Mouse (Mus musculus): ENCODE results near the gene Nsun6.

The Nsun6 gene

DNA sequence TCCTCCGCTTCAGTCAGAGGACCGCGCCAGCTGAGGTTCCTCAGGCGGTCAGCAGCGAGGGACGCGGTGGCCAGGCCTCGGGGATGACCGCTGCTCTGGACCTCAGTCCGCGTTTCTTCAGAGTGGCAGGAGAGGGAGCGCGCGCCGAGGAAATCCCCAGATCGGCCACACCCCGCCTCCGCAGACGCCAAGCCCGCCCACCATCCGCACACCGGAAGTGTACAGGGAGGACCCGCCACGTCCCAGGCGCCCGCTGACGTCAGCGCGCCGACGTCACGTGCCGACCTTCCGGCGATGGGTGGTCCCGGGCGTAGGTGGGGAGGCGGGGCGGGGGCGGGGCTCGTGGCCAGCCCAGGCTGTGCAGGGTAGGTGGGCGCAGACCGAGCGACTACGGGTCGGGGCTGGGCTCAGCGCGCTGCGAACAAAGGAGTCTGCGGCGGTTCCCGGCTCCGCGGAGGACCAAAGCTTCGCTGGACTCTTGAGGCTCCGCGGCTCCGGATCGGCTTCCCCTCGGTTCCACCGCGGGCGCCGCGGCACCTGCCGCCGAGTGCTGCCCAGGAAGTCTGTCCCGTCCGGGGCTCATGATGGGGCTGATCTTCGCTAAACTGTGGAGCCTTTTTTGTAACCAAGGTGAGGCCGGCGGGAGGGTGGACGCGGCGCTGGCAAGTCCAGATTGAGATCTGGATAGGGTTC lies at the start of gene Nsun6:
Nsun6 (minus strand) TSS at position 125 of the 693 bp plus-strand sequence.
- peak; percentile 94 for DNase-seq

DNA sequence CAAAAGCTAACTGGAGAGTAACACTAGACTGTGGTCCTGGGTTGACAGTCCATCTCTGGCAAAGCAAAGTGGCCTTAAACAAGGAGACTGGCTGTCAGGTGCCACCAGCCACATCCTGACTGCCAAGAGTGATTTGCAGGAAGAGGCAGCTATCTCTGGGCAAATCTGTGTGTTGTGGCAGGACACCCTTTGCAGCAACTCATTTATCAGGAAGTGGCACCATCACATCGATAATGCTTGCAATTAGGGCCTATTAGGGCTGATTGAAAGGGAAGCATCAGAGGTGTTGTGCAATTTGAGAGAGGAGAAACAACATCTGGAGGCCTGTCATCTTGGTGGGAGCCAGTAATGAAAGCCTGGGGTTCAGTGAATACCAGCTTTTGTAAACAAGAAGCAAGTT lies 49.5 kb upstream of the Nsun6 start:
- DNase-seq = no peak

DNA sequence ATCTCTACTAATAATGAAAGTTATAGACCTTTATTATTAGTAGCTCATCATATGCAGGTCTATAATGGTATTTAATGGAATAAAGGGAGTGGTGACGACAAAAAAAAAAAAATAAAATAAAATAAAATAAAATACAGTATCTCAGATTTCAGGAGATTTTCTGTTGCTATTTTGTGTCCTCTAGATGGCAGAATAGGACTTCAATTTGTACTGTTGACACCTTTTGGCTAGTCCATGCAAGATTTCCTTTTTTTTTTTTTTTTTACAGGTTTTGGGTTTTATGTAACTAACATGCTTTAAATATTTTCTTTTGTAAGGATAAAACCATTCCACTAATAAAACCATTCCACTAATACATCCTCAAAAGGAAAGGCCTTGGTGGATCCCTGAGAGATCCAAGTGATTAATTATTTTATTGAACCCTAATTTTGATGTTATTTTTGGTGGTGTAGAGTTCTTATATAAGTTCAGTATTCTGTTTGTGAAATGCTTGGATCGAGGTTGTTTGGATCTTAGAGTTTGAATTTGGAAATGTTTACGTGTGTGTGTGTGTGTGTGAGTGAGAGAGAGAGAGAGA lies 41.7 kb upstream of the Nsun6 start:
- peak; percentile 8 for DNase-seq

DNA sequence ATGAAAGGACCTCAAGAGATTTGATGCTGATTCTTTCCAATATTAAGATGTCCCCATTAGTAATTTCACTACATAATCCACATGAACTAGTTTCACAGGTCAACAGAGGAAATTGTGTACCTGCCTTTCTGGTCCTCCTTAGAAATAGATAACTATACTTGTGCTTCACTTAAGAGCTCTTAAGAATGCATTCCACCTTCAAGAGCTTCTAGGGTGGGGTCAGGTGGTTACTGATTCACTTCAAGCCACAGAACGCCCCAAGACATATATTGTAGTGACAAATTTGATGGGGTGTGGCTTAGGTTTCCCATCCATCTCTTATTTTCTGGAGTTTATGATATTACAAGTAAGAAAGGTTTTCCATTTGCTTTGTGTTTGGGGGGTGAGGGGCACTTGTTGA lies 32.4 kb upstream of the Nsun6 start:
- DNase-seq = no peak

DNA sequence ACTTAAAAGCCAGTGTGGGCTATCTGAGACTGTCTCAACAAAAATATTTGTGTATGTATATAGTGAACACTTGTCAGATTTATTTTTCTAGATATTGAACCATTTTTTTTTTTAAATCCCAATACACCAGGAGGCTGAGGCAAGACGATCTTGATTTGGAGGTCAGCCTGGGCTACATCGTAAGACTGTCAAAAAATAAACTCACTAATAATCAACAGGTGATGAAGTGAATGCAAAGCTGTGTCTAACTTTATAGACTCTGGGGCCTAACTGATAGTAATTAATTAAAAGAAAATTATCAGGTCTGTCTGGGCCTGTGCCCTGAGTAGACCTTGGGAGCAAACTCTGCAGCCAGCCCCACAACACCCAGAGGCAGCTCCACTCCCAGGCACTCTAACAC lies 28.8 kb upstream of the Nsun6 start:
- DNase-seq = no peak

DNA sequence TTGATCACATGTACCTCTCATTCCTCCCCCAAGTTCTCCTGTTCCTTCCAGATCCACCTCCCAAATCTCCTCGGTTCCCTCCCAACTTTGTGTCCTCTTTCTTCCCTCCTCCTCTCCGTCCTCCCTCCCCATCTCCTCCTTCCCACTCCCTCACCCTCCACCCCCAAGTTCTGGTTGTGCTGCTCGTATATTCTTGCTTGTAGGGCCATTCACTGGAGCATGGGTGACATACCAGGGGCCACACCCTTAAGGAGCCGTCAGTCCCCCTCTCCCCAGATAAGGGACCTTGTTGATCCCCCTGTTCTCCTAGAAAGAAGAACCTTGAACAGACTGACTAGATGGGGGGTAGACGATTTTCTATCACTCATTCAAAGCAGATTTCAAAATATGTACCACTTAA lies 12.2 kb upstream of the Nsun6 start:
- no peak for DNase-seq

DNA sequence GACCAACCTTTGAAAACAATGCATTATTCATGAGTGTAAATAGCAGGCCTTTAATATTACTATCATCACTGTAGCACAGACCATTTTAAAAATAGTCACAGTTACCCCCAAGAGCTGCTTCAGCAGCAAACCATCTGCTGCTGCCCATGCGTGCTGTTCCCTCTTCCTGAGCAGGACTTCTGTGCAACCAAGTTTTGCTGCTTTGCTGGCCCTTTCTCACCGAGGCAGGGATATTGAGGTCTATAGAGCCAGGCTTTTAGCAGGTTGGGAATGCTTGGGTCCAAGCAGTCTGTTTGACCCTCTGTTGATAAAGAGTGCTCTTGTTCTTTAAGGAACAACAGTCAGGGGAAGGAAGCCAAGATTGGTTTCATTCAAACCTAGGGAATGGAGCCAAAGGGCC lies 10.6 kb upstream of the Nsun6 start:
- DNase-seq = peak; percentile 38

DNA sequence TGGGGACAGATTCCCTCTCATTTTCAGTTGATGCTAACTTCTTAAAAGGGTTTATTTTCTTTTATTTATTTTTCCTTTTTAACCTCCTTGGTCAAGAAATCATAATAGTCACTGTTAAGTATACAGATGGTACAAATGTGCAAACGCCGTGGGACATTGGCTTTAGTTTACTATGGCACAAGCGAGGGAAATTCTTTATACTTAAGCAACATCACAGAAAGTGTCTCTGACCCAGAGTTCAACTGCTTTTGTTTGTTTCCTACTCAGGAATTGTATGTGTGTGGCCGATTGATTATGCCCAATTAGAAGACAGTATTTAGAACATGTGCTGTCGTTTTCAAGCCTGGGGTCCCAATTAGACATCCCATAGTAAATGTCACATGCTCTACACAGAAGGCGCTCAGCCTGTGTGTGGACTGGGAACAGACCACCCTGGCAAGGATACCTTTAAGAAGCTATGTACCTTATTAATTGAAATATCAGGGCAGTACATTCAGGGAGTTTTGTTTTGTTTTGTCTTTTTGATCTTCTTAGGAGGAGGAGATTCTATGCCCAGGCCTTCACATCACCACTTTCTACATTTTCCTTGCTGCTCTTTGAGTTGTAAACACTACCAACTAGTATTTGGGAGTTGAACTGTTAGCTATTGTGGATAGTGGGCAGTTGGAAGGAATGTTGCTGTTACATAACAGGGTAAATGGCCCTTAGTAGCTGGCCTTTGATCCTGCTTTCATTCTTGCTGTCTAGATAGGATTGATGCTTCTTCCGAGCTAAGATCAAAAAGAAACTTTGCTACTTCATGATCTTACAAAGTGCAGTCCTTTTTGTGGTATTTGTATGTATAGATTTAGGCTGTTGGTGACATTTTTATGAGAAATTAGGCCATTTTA lies 9.8 kb upstream of the Nsun6 start:
- no peak for DNase-seq

DNA sequence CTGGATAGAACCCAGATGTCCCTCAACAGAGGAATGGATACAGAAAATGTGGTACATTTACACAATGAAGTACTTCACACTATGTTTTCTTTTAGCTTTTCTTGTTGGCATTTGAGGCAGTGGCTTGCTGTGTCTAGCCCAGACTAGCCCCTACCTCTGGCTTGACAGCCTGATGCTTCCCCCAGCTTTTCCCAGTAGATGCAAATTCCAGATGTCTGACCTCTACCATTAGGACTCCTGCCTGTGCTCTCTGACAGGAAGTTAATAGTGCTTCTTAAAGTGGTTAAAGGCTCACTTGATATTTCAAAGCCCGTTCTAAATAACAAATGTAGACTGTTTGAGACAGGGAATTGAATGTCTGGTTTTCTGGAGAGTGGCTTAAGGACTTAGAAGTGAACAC lies 8.9 kb upstream of the Nsun6 start:
- DNase-seq = no peak

DNA sequence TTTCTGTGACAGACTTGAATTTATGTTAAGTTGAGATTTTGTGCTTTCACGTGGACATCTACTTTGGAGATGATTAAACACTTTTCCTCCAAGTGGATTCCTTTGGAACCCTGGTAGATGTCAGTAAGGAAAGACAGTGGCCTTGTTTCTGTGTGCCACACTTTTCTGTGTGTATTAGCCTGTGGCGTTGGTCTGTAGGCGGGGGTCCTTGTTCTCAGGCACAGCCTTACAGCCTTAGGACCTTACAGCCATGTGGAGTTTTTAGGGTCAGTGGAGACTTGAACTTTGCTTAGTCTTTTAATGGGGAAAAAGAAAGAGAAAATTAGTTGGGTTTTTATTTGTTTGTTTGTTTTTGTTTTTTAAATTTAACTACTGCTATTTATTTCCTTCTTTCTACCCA lies 6.0 kb upstream of the Nsun6 start:
- no peak for DNase-seq

DNA sequence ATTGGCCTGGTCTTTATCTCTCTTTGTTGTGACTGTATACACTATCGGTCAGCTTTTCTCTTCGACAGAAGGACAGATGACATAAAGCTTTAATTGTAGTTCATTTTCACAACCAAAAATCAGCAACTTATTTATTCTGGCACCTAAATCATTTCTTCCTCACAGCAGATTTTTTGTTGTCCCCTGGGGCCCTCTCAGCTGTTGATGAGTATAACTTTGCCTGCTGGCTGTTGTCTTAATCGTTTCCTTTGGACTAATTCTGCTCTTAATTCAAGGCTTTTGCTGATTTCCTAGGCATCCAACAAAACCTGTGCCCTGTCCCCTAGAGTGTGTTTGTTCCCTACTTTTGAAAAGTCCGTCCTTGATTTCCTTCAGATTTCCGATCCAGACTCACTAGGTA lies 3.4 kb upstream of the Nsun6 start:
- DNase-seq = no peak

DNA sequence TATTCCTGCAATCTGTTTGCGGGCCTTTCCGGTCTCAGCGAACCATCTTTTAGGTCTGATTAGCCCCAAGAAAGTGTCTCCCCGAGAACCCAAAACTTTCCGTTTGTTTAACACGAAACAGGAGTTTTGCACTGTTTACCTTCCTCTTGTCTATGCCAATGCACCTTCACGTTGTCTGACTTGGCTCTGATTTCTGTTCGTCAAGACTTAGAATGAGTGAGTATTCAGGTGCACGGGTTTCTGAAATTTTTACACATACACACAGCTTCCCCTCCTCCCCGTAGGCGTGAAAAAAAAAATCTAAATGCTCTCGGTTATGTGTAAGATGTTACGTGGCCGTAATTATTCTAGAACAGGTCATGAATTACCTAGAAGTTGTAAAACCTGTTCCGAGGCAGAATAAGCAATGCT lies 877 bp upstream of the Nsun6 start:
- peak; percentile 61 for DNase-seq

DNA sequence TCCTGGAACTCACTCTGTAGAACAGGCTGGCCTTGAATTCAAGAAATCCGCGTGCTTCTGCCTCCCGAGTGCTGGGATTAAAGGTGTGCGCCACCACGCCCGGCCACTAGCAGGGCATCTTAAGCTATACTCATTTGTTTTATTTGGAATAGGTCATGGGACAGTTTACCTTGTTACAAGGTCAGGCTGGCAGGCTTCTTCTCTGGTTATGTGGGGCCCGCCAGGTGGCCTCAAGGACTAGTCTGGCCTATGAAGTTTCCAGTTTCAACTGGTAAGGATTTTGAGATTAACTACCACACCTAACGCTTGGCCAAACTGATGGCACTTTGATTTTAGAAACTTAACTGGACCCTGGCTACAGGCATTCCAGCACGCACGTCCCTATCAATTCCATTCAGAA lies 373 bp downstream of the Nsun6 start:
- no peak for DNase-seq

DNA sequence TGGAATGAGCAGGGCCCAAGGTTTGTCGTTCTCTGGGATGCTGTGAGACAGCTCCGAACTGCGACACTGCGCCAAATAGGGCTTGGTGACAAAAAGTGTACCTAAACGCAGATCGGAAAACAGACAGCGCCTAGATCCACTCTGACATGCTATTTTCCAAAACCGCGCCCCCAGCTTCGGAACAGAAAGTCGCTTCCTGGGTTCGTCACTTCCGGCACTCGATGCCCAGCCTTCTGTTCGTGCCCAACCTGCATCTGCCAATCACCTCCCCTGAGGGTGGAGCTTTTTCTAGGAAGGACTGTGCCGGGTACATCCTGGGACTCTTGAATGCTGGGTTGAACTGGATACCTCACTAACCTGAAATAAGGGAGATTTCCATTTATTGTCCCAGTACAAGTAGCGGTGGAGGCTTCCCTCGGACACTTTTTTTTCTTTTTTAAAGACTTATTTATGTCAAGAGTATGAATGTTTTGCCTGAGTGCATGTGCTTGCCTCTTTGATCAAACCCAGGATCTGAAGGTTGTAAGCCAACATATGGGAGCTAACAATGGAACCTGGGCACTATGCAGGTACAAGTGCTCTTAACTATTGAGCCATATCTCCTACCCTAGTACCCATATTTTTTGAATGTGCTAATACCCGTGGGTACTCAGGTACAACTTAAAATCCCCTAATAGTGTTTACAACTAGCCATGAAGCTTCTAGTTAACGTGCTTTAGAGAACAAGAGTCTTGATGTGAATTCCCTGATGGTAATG lies 5.6 kb downstream of the Nsun6 start, which contains the start of gene Arl5b:
Arl5b (plus strand) TSS at position 279 of the 757 bp plus-strand sequence.
- peak; percentile 96 for DNase-seq

DNA sequence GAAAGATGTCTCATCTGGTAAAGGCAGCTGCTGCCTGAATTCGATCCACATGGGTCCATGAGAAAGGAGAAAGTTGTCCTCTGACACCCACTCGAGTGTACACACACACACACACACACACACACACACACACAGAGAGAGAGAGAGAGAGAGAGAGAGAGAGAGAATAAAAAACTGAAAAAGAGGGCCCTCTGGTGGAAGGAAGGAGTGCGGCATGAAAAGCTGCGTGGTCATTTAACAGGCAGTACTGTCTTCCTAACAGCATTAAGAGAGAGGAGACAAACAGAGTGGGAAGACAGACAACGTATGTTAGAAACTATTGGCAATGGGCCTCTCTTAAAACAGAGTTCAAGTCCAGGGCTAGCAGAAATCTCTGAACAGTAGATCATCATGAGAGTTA lies 14.5 kb downstream of the Nsun6 start:
- no peak for DNase-seq

DNA sequence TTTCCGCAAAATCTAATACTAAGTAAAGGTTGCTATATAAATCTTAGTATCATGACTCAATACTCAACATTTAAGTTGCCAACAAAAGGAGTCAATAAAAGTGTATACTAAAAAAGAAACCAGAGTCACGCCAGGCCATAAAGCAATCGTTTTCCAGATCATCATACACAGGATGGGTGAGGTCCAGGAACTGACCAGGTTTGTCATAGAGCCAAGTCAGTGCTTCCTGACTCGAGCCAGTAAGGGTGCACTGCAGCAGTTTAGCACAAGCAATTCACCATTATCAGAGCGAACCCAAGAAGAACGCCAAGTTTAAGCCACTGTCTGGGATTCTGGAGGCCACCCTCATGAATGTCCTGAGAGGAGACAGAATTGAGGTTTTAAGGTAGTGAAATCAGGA lies 16.2 kb downstream of the Nsun6 start:
- DNase-seq = no peak

DNA sequence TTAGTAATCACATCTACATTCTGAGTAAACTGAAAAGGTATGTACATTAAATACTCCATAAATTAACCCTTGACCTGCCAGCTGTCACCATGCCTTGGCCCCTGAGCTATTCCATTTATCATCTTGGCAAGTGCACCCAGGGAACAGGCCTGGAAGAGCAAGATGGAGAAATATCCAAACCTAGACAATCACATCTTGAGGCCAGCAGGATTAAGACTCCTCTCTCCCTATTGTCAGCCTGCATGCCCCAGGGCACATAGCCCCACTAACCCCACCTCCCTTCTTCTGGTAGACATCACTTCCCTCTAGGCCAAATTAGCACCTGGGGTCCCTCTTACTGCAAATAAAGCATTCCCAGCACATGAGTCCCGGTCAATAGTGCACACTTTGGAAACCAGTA lies 27.1 kb downstream of the Nsun6 start:
- no peak for DNase-seq

DNA sequence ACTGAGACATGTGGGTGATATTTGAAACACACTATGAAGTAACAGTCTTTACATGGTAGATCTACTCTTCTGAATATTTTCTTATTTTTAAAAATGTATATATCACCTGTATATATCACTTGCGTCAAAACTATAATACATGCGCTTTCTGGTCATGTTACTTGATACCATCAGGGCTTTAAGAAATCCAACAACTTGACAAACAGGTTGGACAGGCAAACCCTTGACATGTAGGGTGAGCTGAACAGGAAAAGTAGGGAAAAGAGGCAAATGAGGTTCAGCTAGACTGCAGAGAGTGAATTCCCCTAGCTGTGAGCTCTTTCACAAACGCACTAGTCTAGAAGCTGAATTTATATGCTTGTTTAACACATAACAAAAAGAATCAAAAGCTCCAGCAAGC lies 28.1 kb downstream of the Nsun6 start:
- no peak for DNase-seq

DNA sequence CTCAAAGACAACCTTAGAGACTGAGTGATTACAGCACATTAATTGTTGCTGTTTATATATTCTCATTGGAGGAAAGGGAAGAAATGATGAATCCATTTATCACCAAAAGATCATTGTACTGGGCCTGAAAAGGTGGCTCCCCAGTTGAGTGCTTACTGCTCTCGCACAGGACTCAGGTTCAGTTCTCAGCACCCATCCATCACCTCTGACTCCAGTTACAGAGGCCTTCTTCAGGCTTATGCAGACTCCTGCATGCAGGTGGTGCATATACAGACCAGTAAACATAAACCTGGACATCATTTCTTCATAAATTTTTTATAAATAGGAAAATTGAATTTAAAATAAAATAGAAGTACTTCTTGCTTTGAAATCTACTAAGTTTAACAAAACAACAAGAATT lies 46.8 kb downstream of the Nsun6 start:
- no peak for DNase-seq

DNA sequence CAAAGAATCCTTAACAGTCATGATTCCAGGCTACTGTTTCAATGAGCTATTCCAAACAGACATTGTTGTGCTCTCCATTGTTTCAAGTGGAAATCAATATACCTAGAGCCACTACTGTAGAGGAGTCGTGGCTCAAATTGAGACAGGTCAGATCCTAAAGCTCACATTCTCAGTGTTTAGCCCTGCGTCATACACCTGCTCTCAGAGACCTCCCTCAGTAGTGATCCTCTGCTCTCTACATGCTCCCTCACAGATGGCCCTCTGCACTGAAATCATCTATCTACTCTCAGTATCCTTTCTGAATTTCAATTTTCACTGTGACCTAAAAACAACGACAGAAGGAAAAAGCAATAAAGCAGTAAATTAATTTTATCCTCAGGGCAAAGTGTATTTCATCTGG lies 47.3 kb downstream of the Nsun6 start:
- DNase-seq = no peak

DNA sequence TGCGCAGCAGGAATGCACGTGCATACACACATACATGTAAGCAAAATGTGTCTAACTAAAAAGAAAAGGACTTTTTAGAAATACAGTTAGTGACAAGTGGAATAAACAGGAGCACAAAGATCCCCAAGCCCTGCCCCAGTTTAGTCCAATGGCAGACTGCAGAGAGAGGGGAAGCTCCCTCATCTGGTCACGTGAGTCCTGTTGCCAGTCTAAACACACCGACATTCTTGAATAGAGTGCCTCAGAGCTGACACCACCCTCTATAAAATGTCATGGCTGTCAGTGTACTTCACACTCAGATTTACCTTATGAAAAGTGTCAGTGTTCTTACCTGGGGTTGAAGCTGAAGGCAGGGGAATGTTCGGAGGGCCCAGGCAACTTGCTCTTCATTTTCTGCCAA lies 57.0 kb downstream of the Nsun6 start:
- DNase-seq = no peak

DNA sequence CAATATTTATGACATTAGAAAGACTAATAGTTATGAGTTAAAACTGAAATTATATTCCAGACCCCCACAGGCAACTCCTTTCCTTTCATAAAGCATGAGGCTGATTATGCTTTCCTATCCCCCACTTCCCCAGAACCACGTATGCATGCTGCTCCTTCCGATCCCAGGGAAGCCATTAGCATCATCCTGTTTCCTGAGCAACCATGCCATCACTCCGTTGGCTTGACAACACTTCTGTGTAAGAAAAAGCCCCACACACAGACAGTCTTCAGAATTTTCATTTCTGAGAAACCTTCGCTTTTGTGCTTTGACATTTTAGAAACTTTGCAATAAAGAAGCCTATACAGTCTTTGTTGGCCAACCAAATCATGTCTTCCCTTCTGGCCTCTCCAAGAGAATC lies 58.8 kb downstream of the Nsun6 start:
- no peak for DNase-seq

DNA sequence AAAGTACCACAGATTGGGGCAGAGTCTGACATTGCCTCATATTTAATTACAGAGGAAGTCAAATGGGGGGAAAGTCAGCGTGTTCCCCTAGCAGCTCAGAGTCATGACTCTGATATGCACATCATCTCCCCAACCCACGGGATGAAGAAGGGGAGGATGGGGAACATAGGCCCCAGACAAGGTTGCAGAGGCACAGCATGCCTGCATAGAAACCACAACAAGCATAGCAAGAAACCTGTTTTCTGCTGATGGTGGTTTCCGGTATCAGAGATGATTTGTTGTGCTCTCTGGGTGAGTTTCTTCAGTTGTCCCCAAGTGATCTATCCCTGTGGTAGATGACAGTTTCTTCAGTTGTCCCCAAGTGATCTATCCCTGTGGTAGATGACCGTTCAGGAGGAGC lies 62.3 kb downstream of the Nsun6 start:
- DNase-seq = no peak

Data from cerebellum, adult 9-10 months (tissue).